Mouse (Mus musculus): Measurements from ENCODE around the gene Gm20388.
"Not testable (repeated sequence)": the region's sequence is repeated elsewhere in the genome, so short reads cannot be mapped to it uniquely, and the experiment has no call there.

The Gm20388 gene

DNA sequence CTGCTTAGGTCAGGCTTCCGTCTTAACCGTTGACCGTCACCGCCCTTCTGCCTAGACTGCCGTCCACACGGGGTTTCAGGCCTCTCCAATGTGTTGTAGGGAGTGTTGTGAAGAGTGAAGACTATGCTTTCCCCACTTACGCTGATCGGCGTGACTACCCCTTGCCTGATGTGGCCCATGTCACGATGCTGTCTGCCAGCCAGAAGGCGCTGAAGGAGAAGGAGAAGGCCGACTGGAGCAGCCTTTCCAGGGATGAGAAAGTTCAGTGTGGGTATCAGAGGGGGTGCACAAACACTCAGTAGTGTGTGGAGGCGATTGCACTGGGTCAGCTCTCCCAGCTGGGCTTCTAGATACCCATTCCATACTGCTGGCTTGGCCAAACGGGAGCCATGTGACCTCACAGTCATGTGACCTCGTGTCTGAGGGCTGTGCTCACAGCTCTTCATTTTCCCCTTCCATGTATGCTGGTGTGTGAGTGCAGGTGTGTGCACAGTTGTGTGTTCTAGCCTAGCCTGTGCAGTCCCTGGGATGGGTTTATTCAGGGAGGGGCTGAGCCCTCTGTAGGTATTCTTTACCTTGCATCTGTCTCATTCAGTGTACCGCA lies 762.1 kb downstream of the Gm20388 start:
- no peak for DNase-seq (ENCODE audit: low read depth, low spot score)

DNA sequence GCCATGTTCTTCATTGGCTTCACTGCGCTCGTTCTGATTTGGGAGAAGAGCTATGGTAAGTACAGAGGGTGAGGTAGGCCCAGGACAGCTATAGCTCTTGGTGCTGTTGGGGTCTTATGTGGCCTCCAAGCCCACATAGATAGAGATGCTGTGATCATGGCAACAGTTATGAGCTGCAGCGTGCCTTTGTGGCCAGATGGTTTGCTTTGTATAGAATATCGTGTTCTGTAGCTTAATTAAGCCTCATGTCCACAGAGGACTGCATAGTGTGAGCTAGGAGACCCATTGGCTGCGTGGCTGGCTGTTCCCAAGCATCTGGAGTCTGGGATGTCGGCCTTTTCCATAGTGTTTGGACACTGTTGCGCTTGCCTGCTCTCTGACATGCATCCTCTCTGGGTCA lies 762.7 kb downstream of the Gm20388 start:
- DNase-seq (ENCODE audit: low read depth, low spot score) = no peak

DNA sequence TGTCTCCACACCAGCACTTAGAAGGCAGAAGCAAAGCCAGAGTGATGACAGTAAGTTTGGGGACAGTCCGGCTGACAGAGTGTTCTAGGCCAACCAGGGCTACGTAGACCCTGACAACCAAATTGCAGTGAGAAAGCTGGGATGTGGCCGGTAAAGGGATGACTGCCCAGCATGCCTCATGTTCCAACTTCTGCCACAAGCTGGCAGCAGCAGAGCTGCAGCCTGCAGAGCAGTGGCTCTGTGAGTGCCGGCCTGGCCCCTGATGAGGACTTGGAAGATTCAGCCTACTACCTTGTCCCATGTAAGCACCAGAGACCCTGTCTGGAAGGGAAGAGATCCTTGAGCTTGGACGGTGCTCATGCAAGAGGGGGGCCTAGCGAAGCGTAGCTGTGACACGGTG lies 765.1 kb downstream of the Gm20388 start:
- no peak for DNase-seq (ENCODE audit: low read depth, low spot score)

DNA sequence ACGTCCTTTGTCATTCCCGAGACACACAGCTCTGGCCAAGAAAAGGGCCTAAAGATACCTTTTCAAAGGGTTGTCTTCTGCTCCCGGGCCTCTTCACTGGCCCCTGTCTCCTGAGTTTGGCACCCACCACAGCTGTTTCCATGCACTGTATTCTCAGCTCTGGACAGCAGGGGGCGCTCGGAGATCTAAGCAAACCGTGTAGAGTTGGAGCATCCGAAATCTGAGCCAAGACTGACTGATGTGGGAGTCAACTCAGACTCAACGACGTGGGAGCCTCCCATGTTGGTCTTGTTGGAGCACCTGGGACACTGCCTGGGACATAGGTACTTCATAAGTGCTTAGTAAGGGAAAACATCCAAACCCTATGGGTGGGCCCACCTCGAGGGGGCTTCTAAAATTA lies 767.8 kb downstream of the Gm20388 start:
- DNase-seq (ENCODE audit: low read depth, low spot score) = peak; percentile 91

DNA sequence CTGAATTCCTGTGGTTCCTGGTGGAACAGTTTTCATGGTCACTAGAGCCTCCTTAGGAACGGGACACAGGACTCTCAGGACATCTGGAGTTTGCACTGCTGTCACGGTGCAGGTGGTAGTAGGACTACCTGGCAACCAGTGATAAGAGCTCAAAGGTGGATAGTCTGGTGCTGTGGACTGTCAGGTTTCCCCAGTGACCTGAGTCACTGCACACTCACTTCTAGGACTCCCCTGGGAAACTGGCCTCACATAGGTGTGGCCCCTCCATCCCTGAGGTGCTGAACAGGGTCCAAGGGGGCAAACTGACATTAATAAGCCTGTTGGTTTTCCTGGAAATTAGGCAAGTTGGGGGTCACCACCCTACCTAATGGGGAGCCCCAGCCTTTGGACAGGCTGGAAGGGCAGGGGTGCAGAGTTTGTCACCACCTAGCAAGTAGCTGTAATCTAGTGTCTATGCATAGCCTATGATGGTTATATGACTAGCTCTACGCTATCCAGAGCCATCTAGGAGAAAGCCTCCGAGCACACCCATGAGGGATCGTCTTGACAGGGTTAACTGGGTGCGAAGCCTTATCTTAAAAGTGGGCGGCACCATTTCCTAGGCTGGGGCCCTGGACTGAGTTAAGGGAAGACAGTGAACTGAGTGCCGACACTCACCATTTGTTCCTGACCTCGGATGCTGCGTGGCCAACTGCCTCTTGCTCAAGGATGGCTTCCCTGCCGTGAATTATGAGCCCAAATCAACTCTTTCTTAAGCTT lies 769.2 kb downstream of the Gm20388 start:
- no peak for DNase-seq (ENCODE audit: low read depth, low spot score)

DNA sequence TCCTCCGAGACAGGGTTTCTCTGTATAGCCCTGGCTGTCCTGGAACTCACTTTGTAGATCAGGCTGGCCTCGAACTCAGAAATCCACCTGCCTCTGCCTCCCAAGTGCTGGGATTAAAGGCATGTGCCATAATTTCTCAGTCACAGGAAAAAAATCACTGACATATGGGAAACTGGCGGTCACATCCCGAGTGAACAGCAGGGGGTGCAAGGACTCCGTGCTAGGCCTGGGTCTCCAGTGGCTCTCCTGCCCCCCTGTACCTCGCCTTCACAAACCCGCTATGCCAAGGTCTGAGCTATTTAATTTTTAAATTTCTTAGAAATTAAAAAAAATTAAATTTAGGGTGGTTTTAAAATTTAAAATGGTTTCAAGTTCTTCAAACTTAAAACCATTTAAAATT lies 769.8 kb downstream of the Gm20388 start:
- not testable (repeated sequence) for DNase-seq (ENCODE audit: low read depth, low spot score)

DNA sequence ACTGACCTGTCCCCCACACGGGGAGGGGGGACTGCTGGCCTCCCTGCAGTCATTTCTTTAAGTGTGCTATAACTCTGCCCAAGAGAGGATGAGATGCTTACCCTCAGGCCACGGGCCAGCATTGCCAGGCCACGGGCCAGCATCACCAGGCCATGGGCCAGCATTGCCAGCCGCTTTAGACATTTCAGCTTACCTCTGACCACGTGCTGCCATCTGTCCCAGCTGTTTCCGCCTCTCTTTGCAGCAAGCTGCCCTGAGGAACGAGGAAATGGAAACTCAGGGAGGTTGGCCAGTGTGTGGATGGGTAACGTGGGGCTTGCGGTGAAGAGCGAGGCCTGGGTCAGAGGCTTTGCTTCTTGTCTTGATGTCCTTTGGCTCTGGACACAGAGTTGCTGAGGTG lies 770.5 kb downstream of the Gm20388 start:
- no peak for DNase-seq (ENCODE audit: low read depth, low spot score)

DNA sequence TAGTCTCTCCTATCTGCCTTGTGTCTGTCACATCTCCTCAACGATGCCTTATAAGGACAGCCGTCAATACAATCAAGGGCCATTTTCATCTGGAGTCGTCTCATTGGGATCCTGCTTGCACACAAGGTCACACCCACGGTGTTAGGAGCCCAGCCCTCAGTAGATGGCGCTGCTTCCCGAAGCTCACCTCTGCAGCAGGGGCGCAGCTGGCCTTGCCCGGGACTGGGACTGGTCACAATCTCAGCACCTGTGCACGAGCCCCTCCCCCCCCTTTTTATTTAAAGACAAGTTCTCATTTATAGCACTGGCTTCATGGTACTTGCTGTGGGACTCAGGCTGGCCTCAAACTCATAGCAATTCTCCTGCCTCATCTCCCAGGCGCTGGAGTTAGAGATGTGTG lies 773.0 kb downstream of the Gm20388 start:
- peak; percentile 67 for DNase-seq (ENCODE audit: low read depth, low spot score)

DNA sequence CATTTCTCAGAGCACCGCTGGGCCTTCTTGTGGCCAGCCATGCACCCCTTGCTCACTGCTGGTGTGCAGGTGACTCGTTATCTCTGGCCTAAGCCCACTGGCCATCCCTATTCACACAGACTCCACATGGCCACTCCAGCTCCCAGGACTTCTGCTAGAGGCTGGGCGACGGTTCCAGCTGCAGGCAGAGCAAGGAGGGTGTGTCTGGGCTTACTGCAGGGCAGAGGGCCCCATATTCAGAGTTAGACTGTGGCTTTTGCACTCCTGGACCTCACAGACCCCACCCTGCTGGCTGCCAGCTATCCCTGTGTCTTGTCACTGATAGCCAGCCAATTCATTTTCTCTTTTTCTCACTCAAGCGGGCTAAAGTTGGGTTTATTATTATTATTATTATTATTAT lies 773.4 kb downstream of the Gm20388 start:
- DNase-seq (ENCODE audit: low read depth, low spot score) = no peak

DNA sequence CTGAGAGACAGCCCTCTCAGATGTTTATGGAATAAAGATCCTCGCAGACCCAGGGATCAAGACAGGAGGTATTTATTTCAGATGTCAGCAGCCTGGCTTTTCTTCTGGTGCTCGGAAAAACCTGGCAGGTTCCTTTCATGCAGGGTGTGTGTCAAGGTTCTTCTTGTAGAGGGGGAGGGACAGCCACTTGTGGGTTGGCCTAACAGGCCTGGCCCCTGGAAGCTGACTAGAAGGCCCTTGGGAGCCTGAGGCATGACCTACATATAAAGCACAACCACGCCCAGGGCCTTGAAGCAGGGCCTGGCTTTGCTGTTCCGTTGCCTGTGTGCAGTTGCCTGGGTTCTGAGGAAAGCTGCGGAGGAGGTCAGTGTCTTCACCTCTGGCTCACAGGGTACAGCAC lies 774.5 kb downstream of the Gm20388 start:
- no peak for DNase-seq (ENCODE audit: low read depth, low spot score)

DNA sequence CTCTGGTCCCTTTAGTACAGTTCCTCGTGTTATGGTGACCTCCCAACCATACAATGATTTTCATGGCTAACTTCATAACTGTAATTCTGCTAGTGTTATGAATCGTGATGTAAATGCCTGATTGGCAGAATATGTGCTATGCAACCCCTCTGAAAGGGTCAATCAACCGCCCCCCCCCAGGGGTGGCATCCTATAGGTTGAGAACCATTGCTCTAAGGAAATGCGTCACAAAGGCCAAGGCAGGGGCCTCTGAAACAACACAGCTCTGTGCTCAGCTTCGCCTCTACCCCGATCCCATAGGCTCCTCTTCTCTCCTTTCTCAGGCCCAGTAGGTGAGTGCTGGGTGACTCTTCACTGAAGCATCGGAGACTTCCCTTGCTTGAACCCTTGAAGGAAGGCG lies 775.0 kb downstream of the Gm20388 start:
- no peak for DNase-seq (ENCODE audit: low read depth, low spot score)

DNA sequence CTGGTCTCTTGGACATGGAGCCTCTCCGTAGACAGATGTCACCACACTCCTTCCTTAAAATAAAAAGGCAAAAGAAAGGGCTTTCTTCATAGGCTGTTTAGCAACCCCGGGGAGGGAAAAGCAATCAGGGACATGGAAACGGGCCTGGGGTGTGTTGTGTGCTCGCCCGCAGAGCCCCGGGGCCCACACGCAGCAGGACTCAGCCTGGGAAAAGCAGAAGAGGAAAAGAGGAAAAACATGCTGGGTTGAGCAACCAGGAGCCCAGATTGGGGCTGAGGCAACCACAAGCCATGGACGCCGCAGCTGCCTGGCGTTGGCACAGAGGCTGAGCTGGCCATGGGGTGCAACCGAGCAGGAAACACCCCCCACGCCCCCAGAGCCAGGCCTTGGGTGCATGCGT lies 775.4 kb downstream of the Gm20388 start:
- DNase-seq (ENCODE audit: low read depth, low spot score) = peak; percentile 60

DNA sequence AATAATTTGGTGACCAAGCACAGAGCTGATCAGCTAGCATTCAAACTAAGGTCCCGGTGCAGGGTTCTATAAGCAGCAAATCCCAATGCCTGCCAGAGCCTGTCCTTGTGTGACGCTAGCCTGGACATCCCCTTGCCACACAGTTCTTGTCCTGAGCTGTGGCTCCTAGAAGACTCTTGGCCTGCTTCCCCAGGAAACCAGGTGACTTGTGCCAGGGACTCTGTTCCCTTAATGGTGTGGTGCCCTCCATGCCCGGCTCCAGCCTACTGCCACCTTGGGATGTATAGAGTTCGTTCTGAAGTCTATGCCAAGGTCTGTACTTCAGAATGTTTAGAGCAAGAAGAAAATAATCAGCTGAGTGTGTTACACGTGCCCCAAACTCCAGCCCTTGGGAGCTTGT lies 775.9 kb downstream of the Gm20388 start:
- DNase-seq (ENCODE audit: low read depth, low spot score) = no peak

DNA sequence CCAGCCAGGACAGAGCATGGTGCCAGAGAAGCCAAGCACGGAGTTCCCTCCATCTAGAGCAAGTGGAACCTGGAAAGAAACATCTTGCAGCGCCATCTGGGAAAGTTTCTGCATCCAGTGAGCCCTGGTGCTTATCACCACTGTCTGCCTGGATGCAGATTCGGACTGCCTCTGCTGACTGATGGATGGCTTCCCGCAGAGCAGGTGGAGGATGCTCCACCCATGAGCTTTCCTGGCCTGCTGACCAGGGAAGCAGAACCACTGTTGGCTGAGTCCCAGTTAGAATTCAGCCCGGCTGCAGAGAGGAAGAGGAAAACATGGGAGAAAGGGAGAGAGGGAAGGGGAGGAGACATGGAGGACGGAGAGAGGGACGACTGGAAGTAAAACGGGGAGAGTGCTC lies 777.1 kb downstream of the Gm20388 start:
- no peak for DNase-seq (ENCODE audit: low read depth, low spot score)

DNA sequence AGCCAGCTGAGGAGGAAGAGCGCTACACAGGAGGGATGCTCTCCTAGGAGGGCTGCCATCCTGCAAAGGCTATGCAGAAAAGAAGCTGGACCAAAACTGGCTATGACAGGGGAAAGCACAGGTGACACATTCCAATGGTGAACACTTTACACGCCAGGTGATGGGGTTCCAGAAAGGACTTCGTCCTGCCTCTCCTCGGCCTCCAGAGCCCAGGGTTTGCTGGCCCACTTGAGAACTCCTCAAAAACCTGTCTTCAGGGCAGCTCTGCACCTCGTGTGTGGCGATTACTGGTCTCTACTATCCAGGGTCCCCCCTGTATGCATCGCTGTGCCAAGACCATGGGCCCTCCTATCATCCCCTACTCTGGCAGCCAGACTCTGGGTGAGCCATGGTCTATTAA lies 777.9 kb downstream of the Gm20388 start:
- no peak for DNase-seq (ENCODE audit: low read depth, low spot score)

DNA sequence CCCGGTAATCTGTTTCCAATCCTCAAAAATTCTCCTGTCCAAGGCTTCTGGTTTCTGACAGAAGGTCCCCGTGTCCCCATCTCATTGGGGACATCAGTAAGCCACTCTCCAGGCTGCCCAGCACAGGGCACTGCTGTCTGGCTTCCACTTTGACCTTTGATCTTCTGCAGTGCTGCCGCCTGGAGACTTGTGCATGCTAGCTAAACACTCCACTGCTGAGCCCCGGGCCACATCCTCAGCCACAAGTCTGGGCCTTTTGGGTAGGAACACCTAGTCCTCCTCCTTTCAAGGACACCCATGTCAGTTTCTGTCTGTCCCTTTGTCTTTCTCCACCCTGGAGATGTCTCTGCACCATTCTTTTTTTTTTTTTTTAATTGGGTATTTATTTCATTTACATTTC lies 782.3 kb downstream of the Gm20388 start:
- no peak for DNase-seq (ENCODE audit: low read depth, low spot score)

DNA sequence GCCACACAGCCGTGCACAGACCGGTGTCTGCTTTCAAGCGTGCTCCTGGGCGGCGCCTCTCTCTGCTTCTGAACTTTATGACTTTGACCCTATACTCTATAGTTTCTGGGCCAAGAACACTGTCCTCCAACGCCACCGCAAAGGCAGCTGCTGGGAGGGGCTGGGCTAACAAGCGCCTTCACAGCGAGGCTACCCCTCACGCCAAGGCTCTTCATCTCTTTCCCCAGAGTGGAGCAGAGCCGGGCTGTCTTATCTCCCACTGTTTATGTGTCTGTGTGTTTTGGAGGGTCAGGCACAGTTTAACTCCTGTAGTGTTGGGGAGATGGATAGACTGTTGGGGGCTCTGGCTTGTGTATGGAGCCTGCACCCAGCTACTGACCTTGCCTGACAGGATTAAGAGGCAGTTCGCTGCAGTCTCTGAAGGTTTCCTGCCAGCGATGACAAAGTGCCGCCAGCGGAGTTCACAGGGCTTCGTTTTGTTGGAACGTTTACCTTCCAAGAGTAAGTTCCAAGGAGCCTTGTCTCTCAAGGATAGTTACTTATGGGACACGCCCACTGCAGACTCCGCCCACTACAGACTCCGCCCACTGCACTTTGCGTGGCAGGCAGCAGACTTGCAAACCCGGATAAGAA lies 783.3 kb downstream of the Gm20388 start:
- DNase-seq (ENCODE audit: low read depth, low spot score) = no peak

DNA sequence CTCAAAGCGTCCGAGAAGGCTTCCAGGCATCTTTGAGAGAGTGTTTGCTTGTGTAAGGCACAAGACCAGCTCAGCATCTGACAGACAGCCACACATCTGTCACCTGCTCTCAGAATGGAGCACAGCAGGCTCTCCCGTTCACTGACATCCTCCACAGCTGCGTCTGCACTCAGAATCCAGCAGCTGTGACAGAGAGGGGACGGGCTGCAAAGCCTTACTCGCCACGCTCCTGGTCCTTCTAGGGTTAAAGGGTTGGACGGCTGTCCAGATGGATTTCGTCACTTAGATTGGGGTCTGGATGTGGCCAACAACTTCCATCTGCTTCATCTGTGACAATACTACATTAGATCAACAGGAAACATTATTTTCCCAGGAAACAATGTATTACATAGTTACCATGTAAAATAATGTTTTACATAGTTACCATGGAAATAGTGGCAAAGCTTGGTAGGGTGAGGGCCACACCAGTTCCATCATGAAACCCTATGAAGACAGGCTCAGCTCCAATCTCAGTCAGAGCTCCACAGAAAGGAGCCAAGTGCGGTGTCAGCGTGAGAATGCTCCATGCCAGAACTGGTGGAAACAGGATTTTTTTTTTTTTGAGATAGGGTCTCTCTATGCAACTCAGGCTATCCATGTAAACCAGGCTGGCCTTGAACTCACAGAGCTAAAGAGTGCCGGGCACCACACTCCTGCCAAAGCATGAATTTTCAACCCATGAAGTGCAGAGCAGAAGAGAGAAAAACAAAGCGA lies 785.9 kb downstream of the Gm20388 start:
- no peak for DNase-seq (ENCODE audit: low read depth, low spot score)

DNA sequence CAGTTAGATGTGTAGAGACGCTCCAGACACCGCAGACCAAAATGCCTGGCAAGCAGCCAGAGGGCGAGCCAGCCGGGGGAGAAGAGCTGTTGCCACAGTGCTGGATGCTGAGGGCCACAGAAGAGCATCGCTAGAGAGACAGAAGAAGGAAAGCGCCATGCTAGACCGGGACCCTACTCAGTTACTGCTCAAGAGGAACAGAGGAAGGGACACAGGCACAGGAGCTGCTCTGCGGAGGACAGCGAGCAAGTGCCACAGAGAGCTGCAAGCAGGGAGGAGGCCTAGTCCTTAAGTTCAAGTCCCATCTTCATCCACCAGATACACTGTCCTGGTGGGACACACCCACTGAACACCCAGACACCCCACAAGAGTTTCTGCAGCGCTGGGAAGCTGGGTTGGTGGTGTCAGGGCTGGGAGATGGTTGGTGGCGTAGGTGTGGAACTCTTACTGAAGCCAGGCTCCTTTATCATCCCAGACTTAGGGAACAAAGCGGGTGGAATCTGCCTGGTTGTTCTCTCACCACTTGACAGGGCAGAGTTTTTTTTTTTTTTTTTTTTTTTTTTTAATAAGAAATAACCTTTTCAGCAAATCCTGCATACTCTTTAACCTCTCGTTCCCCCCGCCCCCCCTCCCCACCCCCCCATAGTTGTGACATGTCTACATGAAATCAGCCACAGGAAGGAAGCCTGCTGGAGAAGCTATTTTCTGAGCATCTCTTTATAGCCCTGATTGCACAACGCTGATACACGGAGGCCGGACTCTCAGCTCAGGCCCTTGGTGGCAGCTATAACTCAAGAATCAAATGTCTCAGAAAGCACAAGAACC lies 786.7 kb downstream of the Gm20388 start:
- DNase-seq (ENCODE audit: low read depth, low spot score) = peak; percentile 48

DNA sequence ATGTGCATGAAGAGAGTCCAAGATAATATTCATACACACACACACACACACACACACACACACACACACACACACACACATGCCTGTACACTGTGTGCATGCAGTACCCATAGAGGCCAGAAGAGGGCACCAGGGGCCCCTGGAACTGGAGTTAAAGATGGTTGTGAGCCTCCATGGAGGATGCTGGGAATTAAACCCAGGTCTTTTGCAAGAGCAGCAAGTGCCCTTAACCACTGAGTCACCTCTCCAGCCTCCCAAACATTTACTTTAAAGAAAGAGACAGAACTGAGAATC lies 787.3 kb downstream of the Gm20388 start:
- no peak for DNase-seq (ENCODE audit: low read depth, low spot score)

DNA sequence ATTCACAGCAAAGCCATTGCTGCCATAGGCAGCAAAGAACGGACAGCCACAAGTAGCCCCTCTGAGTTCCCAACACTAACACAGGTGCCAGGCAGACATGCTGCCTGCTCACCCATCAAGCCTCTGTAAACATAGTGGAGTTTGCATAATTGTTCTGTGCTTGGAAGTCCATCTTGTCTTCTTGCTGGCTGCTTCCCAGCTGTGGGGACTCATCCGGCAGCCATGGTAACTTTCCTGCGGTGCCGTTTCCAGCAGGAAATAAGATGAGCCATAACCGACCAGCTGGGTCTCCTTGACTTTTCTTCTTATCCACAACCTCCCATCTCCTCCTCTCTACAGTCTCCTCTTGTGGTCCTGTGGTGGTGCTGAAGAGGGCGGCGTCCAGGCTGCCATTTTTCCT lies 787.8 kb downstream of the Gm20388 start:
- no peak for DNase-seq (ENCODE audit: low read depth, low spot score)

DNA sequence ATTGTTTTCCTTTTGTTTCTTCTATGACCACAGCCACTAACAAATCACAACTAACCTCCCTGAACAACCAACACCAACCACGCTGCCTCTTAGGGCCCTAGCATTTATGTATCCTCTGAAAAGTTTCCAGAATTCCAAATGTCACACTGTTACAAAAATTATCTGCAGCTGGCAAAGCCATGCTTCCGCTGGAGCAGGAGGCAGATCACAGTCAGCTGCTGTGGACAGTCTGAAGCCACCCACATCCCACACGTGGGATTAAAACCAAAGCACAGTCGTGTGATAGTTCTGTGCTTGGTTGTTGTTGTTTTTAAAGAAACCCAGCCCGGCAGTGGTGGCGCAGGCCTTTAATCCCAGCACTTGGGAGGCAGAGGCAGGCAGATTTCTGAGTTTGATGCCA lies 788.4 kb downstream of the Gm20388 start:
- DNase-seq (ENCODE audit: low read depth, low spot score) = peak; percentile 56
